Mouse (Mus musculus): ENCODE measurements at regions not wholly inside any gene's neighbourhood (a gene's known extent, or its start where the extent isn't known, plus 50 kb on each side); places are given as distances from the start of the nearest gene placed in this dataset.

GRCm38 (mm10) chr15:6154706-6155105, 144.9 kb upstream of the Dab2 start:
- no peak for DNase-seq (ENCODE audit: low read depth, low spot score)
- Histone ChIP-seq H3K27ac (ENCODE audit: control insufficient read depth, low read depth, low read length) (no peak overlapping the region), H3K36me3 (ENCODE audit: control insufficient read depth in 1 of 2, insufficient read depth in 2 of 2, low read length in 2 of 2) (no peaks in the 10 kb centered on the region), H3K27me3 (ENCODE audit: control insufficient read depth in 1 of 2, insufficient read depth in 2 of 2, low read length in 2 of 2) (no peaks in the 10 kb centered on the region), H3K4me1 (ENCODE audit: control insufficient read depth in 1 of 2, insufficient read depth in 2 of 2, low read length in 2 of 2) (no peaks in the 10 kb centered on the region), H3K9ac (ENCODE audit: control insufficient read depth, low read depth, low read length, poor library complexity, severe bottlenecking) (no peak overlapping the region), H3K79me2 (ENCODE audit: control insufficient read depth, insufficient read depth, low read length, poor library complexity) (no peaks in the 10 kb centered on the region), H3K9me3 (replicated peaks; ENCODE audit: insufficient read depth, low read length) (no peaks in the 10 kb centered on the region), H3K4me3 (ENCODE audit: control insufficient read depth in 1 of 2, insufficient read depth in 1 of 2, low read depth in 2 of 2, low read length in 2 of 2) (no peak overlapping the region)
- TF ChIP-seq E2F4 (IDR thresholded peaks at IDR 0.05; ENCODE audit: borderline replicate concordance, low read depth, low read length) (no peak), ZMIZ1 (IDR thresholded peaks at IDR 0.05; ENCODE audit: low read depth, low read length) (no peak), GABPA (IDR thresholded peaks at IDR 0.05; ENCODE audit: low read depth, low read length) (no peak), ZKSCAN1 (IDR thresholded peaks at IDR 0.05; ENCODE audit: low read depth, low read length) (no peak), MAX (IDR thresholded peaks at IDR 0.05; ENCODE audit: low read length) (no peak), USF1 (IDR thresholded peaks at IDR 0.05; ENCODE audit: low read depth, low read length) (no peak), JUND (IDR thresholded peaks at IDR 0.05; ENCODE audit: low read depth, low read length) (no peak), KAT2A (conservative IDR thresholded peaks at IDR 0.05; ENCODE audit: low read depth, low read length) (no peak), TCF12 (IDR thresholded peaks at IDR 0.05; ENCODE audit: low read depth, low read length) (no peak), MAZ (IDR thresholded peaks at IDR 0.05; ENCODE audit: low read depth, low read length) (no peak), POLR2AphosphoS5 (IDR thresholded peaks at IDR 0.05; ENCODE audit: borderline replicate concordance, low read depth, low read length) (no peak), MAFK (IDR thresholded peaks at IDR 0.05; ENCODE audit: borderline replicate concordance, low read depth, low read length) (no peak), EP300 (IDR thresholded peaks at IDR 0.05; ENCODE audit: low read depth in 1 of 2, low read length in 2 of 2) (no peak), RAD21 (IDR thresholded peaks at IDR 0.05; ENCODE audit: low read depth, low read length) (no peak), MYB (IDR thresholded peaks at IDR 0.05; ENCODE audit: low read depth, low read length) (no peak), TBP (IDR thresholded peaks at IDR 0.05; ENCODE audit: low read depth, low read length) (no peak), SIN3A (IDR thresholded peaks at IDR 0.05; ENCODE audit: low read length) (no peak), CHD1 (IDR thresholded peaks at IDR 0.05; ENCODE audit: low read depth, low read length) (no peak)

DNA sequence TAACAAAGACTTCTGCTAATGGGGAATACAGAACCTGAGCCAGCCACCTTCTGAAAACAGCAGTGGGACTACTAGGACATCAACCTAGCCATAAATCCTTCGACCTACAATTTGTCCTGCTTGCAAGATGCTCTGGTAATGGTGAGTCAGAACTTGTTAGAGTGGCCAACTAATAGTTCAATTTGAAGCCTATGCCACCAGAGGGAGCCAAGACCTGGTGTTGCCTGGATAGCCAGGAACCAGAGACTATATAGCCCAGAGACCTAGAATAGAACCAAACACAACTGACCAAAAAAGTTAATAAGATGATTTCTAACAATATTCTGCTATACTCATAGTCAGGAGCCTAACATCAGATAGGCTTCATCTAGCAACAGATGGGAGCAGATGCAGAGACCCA, 119.3 kb upstream of the Dab2 start:
- no peaks in the 10 kb centered on the region for H3K36me3 ChIP-seq (ENCODE audit: control insufficient read depth in 1 of 2, insufficient read depth in 2 of 2, low read length in 2 of 2)
- H3K27me3 ChIP-seq (ENCODE audit: control insufficient read depth in 1 of 2, insufficient read depth in 2 of 2, low read length in 2 of 2) = no peaks in the 10 kb centered on the region
- H3K4me1 ChIP-seq (ENCODE audit: control insufficient read depth in 1 of 2, insufficient read depth in 2 of 2, low read length in 2 of 2) = no peaks in the 10 kb centered on the region
- H3K27ac ChIP-seq (ENCODE audit: control insufficient read depth, low read depth, low read length) = no peak overlapping the region
- TF ChIP-seq CHD2 (IDR thresholded peaks at IDR 0.05; ENCODE audit: low read length) (no peak), ZKSCAN1 (IDR thresholded peaks at IDR 0.05; ENCODE audit: low read depth, low read length) (no peak), SMC3 (IDR thresholded peaks at IDR 0.05; ENCODE audit: low read depth, low read length) (peak; percentile 22; the same call in 1 of the 2 replicates), CTCF (IDR thresholded peaks at IDR 0.05 in 2 of 3, conservative IDR thresholded peaks at IDR 0.05 in 1 of 3; ENCODE audit: control insufficient read depth in 1 of 3, insufficient read depth in 1 of 3, low read depth in 2 of 3, low read length in 3 of 3, poor library complexity in 1 of 3, severe bottlenecking in 1 of 3) (peak in 2 of 3 experiments; percentile 12 to 18; a peak in 2 of 6 replicates), RAD21 (IDR thresholded peaks at IDR 0.05; ENCODE audit: low read depth, low read length) (peak; percentile 6; the same call in 1 of the 2 replicates)
- no peaks in the 10 kb centered on the region for H3K9me3 ChIP-seq (replicated peaks; ENCODE audit: insufficient read depth, low read length)
- H3K9ac ChIP-seq (ENCODE audit: control insufficient read depth, low read depth, low read length, poor library complexity, severe bottlenecking) = no peak overlapping the region
- no peaks in the 10 kb centered on the region for H3K79me2 ChIP-seq (ENCODE audit: control insufficient read depth, insufficient read depth, low read length, poor library complexity)
- DNase-seq (ENCODE audit: low read depth, low spot score) = peak; percentile 4
- no peak overlapping the region for H3K4me3 ChIP-seq (ENCODE audit: control insufficient read depth in 1 of 2, insufficient read depth in 1 of 2, low read depth in 2 of 2, low read length in 2 of 2)

All from MEL (cell line).